Mouse (Mus musculus) olfactory bulb, adult 2 months (tissue): Measurements from ENCODE around the gene Slc8a3.

ENCODE experiments used
- CTCF ChIP-seq: fragments of 200-500 bp; IDR thresholded peaks from 2 replicates; pipeline ENCODE4 v1.5.1; 2012; ENCODE audit warnings: low read depth, mild to moderate bottlenecking, low read length, moderate library complexity; ENCODE audit not compliant: insufficient read depth
- POLR2A ChIP-seq: fragments of 200-500 bp; IDR thresholded peaks from 2 replicates; pipeline ENCODE4 v1.6.1; 2012; ENCODE audit warnings: mild to moderate bottlenecking, low read depth, low read length, moderate library complexity; ENCODE audit not compliant: insufficient read depth

GRCm38 (mm10) chr12:81223276-81223675 lies 109.7 kb downstream of the Slc8a3 start:
- TF ChIP-seq CTCF (no peak), POLR2A (no peak)
